Mouse (Mus musculus): Measurements from ENCODE around the gene Kcnq1.
A peak's percentile ranks its signal among the peaks of the same experiment; 100 is the strongest.

The Kcnq1 gene

DNA sequence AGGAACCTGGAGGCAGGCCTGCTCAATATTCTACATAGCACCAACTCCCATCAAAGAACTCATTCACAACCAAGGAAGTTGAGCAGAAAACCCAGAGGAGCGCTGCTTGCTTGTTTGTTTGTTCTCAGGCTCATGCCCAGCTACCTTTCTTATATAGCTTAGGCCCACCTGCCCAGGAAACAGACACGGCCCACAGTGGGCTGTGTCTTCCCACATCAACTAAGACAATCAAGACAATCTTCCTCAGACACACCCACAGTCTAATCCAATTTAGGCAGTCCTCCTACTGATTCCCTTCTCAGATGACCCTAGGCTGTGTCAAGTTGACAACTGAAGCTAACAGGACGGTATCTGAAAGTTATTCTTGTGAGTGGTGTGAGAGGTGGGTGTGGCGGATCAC lies at the start of gene Kcnq1:
Gene Kcnq1 (plus strand): TSS at position 301 of the 400 bp plus-strand sequence.
- no peak for DNase-seq (ENCODE audit: low spot score)

- no peak for DNase-seq (ENCODE audit: low spot score)
These were observed 49.1 kb upstream of the Kcnq1 start for GRCm38 (mm10) chr7:143057023-143057422.

GRCm38 (mm10) chr7:143057667-143058220 lies 48.4 kb upstream of the Kcnq1 start:
- DNase-seq (ENCODE audit: low spot score) = no peak

DNA sequence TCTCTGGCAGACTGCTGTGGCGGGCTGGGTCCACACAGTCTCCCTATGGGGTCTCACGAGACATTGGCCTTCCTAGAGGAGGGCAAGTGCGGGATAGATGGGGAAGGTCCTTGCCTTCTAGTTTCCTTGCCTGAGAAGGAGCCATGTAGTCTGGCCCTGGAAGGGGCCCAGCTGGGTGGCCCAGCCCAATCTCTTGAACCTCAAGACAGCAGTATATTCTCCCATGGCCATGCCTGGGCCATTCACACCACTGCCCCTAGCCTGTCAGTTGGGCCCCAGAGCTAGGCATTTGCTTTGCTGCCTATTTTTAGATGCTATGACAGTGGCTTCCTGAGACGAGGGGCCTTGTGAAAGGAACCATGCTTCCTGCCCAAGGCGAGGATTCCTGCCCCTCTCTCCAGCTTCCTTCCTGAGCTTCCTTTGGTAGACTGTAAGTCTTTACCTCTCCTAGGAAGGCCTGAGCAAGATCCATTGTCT lies 47.9 kb upstream of the Kcnq1 start:
- DNase-seq (ENCODE audit: low spot score) = no peak

DNA sequence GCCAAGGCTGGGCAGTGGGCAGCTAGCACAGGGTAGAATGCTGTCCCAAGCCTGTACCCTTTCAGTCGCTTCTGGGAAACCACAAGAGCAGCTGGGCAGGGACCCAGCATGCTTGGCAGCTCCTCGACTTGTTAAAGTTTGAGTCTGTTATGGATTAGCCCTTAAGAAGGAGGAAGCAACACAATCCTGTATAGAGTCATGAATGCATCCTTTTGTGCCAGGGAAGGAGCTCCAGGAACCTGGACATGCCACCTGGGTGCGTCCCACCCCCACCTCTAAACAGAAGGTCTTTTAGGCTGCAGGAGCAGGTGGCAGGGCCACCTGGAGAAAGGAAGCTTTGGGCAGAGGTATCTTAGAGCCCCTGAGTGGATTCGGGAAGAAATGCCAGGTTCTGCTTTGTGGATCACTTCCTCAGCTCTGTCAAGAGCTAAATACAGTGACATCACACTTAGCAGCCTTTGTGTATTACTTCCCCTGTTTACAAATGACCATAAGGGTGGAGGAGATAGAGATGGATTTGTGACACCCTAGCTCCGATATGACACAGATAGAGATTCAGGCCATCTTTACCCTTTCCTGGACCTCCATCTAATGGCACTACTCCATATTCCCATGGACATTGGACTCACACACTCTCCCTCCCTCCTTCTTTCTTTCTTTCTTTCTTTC lies 46.8 kb upstream of the Kcnq1 start:
- DNase-seq (ENCODE audit: low spot score) = no peak

DNA sequence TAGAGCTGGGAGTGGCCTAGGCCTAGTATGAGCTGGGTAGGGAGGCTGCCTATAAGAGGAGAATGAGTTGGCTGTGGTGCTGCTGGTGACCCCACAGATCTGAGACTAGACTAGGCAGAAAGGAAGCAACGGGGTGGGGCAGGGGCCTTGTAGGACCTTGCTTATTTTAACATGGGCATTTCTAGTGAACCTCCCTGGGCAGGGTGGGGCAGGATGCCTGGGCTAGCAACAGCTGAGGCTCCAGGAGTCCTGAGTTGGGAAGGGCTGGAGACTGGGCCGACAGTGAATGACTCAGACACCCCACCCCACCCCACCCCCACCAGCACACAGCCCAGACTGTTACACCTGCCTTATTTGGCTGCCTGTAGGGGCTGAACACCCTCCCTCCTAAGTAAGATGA lies 43.5 kb upstream of the Kcnq1 start:
- no peak for DNase-seq (ENCODE audit: low spot score)

GRCm38 (mm10) chr7:143064226-143064625 lies 41.9 kb upstream of the Kcnq1 start:
- no peak for DNase-seq (ENCODE audit: low spot score)

DNA sequence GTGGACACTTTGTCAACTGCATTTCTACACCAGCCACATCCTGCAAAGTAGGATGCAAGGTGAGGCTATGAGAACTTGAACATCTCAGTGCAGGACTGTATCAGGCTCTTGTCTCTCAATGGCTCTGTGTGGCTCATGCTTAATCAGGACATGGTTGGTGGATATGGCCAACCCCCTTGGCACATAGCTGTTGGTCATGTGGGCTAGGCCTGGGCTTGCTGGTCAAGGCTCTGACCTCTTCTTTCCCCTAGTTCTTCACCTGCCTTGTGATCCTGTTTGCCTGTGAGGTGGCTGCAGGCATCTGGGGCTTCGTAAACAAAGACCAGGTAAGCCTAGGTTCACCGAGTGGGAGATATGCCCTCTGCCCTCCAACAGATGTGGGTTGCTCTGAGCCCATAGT lies 40.5 kb upstream of the Kcnq1 start:
- no peak for DNase-seq (ENCODE audit: low spot score)

DNA sequence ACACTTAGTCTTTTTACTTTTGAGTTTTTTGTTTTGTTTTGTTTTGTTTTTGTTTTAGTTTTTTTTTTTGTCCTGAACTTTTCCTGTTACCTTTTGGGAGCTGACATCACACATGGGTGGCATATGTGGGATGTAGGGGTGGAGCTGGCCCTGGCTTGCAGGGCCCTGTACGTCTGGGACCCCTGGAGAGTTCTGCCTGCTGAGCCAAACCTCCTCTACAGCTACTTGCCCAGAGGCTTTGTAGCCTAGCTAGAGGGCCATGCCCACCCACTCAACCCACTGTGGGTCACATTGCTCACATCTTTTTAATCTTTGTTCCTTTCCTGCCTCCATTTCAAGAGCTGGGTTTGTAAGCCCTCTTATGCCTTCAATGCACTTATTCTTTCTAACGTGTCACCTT lies 38.7 kb upstream of the Kcnq1 start:
- DNase-seq (ENCODE audit: low spot score) = no peak

GRCm38 (mm10) chr7:143067897-143068296 lies 38.3 kb upstream of the Kcnq1 start:
- DNase-seq (ENCODE audit: low spot score) = no peak

- DNase-seq (ENCODE audit: low spot score) = no peak
These were observed 37.8 kb upstream of the Kcnq1 start for GRCm38 (mm10) chr7:143068316-143068881.

GRCm38 (mm10) chr7:143068882-143069591 lies 37.1 kb upstream of the Kcnq1 start, which contains the start of gene Tssc4:
Gene Tssc4, plus strand, starts transcription at chr7:143069249.
- peak; percentile 92 for DNase-seq (ENCODE audit: low spot score)

GRCm38 (mm10) chr7:143069751-143070400 lies 36.3 kb upstream of the Kcnq1 start:
- DNase-seq (ENCODE audit: low spot score) = no peak

DNA sequence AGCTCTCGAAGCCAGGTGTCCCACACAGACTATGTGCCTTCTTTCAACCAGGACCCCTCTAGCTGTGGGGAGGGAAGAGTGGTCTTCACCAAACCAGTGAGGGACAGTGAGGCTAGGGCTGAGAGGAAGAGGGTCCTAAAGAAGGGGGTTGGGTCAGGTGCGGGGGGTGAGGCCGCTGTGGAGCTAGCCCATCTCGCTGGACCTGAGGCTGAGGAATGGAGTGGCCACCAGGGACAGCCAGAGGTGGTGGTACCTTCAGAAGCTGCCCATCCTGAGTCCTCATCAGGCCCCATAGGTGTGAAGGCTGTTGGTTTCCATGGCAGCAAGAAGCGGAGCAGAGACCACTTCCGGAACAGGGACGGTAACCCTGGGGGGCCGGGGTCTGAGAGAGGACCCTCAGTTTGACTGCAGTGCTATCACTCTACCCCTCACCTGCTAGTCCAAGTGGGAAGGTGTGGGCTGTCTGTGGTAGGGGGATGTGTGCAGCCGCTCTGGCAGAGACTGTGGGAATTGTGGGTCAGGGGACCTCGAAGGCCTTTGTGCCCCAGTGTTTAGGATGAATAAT lies 35.6 kb upstream of the Kcnq1 start:
- DNase-seq (ENCODE audit: low spot score) = no peak

GRCm38 (mm10) chr7:143072605-143073004 lies 33.6 kb upstream of the Kcnq1 start:
- no peak for DNase-seq (ENCODE audit: low spot score)

DNA sequence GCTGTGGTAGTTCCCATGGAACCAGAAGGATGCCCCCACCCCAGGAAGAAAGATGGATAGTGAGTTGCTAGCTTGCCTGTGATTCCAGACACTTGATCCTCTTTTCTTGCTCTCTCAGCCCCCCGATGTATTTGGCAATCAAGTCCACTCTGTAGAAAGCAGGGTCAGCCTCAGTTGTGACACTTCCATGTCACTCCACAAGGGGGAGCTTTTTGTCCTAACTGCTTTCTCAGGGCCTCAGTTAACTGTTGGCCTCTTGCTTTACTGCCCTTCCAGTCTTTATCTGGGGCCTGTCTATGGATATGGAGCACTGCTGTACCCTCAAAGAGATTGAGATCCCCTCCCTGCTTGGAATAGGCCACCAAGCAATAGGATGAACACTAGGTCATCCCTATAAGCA lies 33.1 kb upstream of the Kcnq1 start:
- peak; percentile 33 for DNase-seq (ENCODE audit: low spot score)

DNA sequence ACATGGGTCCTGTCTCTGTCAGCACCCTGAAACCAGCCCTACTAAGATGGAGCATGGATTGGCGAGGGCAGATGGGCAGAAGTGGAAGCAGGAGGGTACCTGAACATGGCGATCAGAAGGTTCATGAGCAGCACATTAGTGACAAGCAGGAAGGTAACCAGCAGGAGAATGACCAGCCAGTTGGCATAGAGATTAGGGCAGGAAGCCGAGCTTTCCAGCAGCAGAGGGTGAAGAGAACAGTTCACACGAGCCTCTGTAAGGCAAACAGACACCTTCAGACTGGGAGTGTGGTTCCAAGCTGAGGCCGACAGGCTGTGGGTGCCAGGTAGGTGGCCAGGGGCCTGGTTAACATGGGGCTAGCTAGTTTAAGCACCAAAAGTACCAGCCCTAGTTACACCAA lies 30.8 kb upstream of the Kcnq1 start:
- no peak for DNase-seq (ENCODE audit: low spot score)

DNA sequence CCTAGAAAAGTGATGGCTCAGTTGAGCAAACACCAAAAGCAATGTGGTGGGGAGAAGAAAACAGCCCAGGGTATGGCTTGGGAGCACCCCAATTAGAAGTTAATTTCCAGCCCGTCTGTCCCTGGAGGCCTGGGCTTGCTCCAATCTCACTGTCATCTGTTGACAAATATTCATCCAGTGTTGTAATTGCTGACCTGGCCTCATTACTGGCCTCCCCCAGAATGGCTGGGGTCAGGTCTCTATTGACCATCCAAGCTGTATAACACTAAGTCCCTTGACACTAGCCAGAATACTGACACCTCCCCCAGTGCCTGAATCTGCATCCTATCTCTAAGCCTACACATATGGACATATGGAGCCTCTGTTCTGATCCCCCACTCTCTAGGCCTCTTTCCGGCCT lies 28.8 kb upstream of the Kcnq1 start:
- no peak for DNase-seq (ENCODE audit: low spot score)

GRCm38 (mm10) chr7:143082024-143082423 lies 24.1 kb upstream of the Kcnq1 start:
- no peak for DNase-seq (ENCODE audit: low spot score)

GRCm38 (mm10) chr7:143083708-143084107 lies 22.5 kb upstream of the Kcnq1 start:
- DNase-seq (ENCODE audit: low spot score) = no peak

DNA sequence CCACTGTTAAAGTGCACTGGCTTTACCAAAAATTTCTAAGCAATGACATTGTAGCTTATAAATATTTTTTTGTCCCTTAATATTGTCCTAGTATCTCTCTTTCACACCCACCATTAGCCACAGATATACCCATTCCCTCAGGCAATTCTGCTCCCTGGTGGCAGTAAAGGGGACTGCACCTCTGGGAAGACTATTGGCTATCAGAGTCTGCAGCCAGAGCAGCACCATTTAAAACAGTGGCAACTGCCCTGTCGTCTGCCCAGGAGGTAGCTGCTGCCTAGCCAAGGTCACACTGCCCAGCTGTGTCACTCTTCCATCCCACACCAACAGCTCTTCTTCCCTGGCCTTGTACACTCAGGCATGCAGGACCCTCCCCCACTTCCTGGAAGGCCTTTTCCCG lies 19.8 kb upstream of the Kcnq1 start:
- peak; percentile 54 for DNase-seq (ENCODE audit: low spot score)

DNA sequence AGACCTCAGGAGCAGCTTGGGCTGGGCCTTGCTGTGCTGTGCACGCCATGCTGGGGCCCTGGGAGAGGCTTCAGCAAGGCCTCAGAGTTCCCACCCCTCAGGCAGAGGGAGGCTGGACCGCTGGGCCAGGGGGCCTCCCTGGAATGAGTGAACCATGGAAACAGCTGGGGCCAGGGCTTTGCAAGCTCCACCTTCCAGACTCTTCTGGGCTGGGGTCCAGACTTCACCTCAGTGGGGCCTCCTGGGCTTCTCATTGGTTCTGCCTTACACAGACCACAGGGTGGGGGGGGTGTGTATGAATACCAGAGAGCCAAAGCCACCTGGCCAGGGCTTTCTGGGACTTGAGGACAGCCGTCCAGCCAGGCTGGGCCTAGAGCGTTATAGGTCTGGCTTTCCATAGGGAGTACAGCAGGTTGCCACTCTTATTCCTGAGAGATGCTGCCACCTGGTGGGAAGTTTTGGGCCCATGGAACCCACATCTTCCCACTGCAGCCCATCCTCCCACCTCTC lies 19.0 kb upstream of the Kcnq1 start:
- DNase-seq (ENCODE audit: low spot score) = no peak

Measured in spleen, adult 12 weeks (tissue).